Mouse (Mus musculus): ENCODE measurements at regions not wholly inside any gene's neighbourhood (a gene's known extent, or its start where the extent isn't known, plus 50 kb on each side); places are given as distances from the start of the nearest gene placed in this dataset.
"Not testable (repeated sequence)": the region's sequence is repeated elsewhere in the genome, so short reads cannot be mapped to it uniquely, and the experiment has no call there.

DNA sequence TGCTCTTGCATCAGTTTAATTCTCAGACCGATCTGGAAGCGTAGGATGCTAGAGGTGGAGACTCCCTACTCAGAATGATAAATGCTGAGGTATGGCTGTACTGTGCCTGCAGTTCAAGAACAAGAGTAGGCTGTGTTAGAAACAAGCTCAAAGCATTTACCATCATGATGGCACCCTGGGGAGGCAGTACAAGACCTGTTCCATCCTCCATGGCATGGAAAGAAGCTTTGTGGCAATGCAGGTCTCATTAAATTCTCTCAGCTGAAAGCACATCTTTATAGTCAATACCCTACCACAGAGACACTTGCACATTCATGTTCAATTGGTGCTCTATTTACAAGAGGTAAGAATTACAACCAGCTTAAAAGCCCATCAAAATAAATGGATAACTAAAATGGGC lies 209.5 kb downstream of the Tbl1xr1 start:
- no peak for DNase-seq

GRCm38 (mm10) chr3:22293466-22293865 lies 217.0 kb downstream of the Tbl1xr1 start:
- no peak for DNase-seq

DNA sequence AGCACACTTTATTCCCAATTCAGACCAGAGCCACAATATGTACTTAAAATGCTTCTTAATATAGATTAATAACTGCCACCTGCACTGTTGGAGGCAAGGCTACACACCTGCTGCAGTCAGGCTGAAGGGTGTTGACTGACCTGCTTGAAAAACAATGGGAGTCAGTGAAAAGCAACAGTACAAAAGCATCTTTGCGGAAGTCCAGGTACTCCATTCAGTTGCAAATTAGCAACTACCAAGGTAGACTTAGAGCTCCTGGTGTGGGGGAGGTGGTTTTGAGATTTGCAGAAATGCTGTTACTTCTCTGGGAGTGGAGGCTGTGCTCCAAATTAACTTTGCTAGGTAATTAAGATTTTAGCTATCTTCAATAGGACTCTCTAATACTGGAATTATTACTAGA lies 217.6 kb downstream of the Tbl1xr1 start:
- not testable (repeated sequence) for DNase-seq

GRCm38 (mm10) chr3:22296925-22297324 lies 220.5 kb downstream of the Tbl1xr1 start:
- DNase-seq: not testable (repeated sequence)

- not testable (repeated sequence) for DNase-seq
Measured at GRCm38 (mm10) chr3:22297831-22298230, 221.4 kb downstream of the Tbl1xr1 start.

- DNase-seq: no peak
Measured at GRCm38 (mm10) chr3:22300553-22300952, 224.1 kb downstream of the Tbl1xr1 start.

DNA sequence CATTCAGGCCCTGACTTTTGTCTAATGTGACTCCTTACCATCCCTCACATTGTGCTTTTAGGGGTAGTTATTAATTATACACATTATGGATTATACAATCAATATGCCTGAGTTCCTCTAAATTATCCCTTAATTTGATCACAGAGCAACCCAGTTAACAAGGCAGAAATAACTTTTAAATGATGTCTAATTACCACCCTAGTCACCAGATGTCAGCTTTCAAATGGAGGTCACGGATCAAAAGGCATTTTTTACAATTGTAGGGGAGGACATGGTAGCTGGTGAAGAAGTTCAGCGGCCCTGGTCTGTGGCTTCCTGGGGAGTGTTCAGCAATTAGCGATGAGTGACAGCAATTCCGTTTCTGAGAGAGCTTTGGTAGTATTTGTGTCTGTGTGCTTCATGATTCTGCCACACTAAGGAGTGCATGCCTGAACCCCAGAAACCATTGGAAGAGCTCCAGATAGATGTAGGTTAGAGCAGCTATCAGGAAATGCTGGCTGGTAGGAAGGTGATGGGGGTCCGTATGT lies 225.6 kb downstream of the Tbl1xr1 start:
- no peak for DNase-seq

GRCm38 (mm10) chr3:22304145-22304544 lies 227.7 kb downstream of the Tbl1xr1 start:
- no peak for DNase-seq

GRCm38 (mm10) chr3:22306624-22307023 lies 230.2 kb downstream of the Tbl1xr1 start:
- DNase-seq: no peak

DNA sequence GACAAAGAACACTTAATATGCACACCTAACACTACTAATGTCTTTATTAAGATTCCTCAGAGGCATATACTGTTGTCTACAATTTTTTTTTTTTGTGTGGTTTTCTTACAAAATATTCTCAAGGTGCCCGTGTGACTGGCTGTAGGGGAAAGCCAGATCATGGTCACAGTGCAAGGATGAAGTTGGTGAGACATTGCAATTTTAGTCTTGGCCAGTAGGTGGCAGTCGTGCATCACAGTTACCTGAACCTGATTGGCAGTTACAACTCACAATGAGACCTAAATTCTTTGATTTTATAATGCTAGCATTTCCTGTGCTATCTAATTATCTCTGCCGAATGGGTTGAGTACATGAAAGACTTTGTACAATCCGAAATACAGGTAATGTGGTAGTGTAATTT lies 232.5 kb downstream of the Tbl1xr1 start:
- DNase-seq: peak; percentile 67

DNA sequence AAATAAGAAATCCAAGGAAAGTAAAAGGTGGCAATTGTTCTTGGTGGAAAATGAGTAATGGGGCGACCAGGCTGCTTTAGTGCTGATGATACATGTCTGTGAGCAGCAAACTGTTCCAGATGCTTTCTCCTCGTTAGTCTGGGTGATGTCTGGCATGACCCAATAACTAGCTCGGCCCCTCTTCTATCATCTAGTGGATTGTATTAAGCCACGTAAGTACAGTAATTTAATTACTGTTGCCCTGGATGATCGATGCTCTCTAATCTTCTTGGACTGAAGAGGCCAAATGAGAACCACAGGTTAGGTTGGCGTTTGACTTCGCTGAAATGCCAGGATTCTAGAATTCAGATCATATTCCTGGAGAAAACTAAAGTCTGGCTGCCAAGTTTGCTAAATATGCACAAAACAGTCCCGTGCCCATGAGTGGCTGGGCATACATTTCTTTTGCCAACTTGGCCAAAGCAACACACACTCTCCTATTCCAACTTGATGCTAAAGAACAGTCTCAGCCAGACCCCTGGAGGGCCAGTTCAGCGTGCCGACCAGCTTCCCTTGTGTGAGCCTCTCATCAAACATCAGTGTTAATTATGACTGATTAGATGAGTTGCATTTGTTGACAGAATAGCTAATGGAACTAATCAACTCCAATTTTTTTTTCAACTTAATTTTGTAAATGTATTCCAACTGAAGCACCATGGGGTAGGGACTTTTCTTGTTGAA lies 240.2 kb downstream of the Tbl1xr1 start:
- no peak for DNase-seq

DNA sequence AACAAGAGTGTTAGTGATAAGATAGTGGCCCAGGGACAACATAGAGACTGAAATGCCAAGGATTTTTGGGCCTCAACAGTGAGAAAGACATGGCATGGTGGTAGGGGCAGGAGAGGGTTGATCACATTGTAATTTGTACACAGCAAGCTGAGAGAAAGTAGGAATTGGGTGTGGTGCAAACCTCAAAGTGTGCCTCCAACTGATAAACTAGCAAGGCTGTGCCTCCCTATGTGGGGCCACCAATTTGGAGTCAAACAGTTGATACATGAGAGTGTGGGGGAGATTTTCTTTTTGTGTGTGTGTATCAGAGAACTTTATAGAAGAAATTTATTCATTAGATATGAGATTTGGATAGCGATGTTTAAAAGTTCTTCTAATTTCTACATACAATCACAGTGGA lies 244.0 kb downstream of the Tbl1xr1 start:
- DNase-seq: not testable (repeated sequence)

- DNase-seq: no peak
Measured at GRCm38 (mm10) chr3:22331240-22331639, 254.8 kb downstream of the Tbl1xr1 start.
